Mouse (Mus musculus): ENCODE measurements at regions not wholly inside any gene's neighbourhood (a gene's known extent, or its start where the extent isn't known, plus 50 kb on each side); places are given as distances from the start of the nearest gene placed in this dataset.

DNA sequence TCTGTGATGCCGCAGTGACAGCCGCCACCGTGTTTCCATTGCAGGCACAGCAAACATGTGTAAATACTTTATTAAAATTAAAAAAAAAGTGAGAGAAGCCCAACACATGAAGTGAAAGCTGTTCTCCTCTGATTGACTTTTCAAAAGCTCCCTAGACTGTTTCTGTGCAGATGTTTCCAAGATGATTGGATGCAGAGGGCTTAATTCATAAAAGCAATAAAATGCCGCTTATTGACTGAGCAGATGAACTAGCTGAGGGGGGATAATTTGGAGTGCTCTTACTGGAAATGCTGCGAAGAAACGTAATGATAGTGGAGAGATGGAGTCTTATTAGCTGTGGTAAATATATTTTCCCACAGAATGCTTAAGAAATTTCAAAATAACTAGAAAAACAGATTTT, 170.4 kb downstream of the Rnf144a start:
- no peak for DNase-seq

DNA sequence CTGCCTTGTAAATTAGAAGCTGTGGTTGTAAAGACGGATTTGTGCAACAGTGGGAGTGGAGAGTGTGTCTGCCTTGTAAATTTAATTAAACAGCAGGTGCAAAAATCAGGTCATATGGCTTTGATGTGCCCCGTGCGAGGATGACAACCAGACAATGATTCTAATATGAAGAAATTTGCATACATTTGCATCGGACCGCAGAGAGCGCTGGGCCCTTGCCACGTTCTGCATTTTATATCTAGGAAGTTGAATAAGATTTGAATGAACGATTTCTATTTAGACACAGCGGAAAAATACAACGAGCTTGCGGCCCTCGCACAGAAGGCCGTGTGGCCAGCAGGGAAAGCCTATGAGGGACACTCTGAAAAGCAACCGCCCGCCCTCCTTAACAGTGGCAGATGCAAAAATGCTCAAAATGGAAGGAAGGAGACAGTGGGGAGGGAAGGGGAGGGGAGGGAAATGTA, 187.5 kb downstream of the Rnf144a start:
- DNase-seq: no peak

DNA sequence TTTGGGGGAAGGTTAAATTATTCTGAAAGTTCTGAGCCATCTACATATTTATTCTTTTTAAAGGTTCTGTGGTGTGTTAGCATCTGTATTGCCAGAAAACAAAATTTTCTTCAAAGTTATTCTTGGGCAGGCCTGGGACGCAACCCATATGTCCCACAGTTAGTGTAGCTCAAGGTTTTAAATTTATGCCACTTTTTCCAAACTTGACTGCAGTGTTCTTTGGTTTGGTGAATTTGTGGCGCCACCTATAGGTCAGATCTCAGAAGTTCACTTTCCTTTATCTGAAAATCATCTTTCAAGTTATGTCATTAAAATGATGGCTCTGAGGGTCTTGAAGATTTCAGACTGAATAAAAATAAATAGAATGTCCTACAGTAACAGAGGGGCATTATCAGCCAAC, 188.7 kb downstream of the Rnf144a start:
- peak; percentile 40 for DNase-seq

DNA sequence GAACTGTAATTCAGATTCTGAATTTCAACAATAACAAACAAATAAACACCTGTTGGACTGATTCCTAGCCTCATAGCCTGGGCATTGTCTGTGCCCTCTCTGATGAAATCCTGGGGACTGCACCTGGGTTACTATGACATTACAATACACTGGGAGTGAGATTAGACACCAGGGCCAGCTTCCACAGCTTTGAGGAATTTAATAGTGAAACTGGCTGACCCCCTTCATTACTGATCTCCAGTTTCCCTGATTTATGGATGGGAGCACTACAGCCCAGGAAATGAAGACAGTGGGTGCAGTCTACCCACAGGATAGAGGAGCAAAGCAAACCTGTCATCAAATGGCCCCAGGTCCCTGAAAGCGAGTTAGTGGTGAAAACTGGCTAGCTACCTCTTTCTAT, 202.6 kb downstream of the Rnf144a start:
- no peak for DNase-seq

DNA sequence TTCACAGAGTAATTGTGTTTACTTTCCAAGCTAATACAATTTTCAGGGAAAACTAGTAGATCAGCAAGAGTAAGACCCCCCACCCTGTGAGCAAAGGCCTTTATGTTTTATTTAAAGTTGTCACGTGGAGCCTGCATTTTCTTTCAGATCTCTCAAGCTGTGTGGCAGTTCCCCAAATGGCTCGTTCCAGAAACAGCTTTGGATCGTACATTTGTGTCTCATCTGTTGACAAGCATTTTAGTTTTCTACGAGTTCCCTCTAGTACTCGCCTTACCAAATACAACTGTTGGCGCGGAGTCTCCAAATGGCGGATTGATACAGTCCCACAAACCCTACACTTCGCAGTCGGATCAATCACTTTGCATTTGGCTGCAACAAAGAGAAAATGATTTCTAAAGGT, 203.6 kb downstream of the Rnf144a start:
- DNase-seq: no peak

DNA sequence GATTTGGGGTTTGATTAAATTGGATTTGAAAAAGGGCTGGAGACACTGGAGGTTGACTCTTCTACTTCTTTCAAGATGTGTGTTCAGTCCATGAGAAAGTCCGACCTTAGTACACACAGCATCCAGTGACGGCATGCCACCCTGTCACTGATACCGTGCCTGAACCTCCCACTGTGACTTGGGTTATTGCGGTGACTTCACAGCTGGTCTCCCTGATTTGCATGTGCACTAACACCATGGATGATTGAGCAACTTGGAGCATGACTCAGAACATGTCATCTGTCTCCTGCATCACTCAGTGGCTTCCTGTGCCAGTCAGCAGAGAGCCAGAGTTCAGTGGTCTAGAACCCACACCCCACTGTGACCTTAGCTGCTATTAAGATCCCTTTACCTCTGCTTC, 208.3 kb downstream of the Rnf144a start:
- DNase-seq: no peak

DNA sequence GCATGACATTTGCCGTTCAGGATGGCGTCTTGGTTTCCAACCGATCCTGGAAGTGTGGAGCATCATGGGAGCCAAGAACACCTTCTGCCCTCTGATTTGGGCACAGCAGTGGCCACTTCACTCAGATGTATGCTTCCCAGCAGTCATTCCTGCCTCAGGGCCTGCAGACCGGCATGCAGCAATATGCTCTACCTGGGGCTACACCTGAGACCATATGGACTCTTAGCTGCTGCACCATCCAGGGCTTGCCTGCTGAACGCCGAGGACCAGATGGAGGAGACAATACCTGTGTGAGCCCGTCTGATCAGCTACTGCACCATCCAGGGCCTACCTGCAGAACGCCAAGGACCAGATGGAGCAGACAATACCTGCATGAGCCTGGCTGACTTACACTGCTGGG, 209.0 kb downstream of the Rnf144a start:
- no peak for DNase-seq

DNA sequence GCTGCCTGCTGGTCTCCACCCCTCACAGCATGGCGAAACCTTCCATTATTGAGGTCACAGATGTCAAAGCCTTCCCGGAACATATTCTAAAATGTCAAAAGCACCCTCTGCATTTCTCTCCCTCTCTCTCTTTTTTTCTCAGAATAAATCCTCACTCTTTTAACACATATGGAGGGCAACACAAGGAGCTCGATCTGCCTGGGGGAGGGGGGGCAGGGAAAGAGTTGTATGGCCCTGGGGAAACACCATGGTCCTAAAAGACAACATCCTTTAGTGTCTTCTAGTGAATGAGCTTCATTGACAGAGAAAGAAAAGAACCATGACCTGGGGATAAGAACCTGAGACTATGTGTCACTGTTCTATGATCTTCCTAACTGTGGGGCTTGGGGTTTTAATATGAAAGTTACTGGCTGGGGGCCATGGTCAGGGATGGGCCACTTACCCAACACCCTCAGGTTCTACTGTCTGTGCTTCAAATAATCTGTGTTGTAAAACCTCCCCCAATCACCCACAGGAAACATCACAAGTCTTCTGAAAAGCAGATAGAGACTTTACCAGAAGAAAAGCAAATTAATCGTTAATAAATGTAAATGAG, 223.0 kb downstream of the Rnf144a start:
- no peak for DNase-seq

DNA sequence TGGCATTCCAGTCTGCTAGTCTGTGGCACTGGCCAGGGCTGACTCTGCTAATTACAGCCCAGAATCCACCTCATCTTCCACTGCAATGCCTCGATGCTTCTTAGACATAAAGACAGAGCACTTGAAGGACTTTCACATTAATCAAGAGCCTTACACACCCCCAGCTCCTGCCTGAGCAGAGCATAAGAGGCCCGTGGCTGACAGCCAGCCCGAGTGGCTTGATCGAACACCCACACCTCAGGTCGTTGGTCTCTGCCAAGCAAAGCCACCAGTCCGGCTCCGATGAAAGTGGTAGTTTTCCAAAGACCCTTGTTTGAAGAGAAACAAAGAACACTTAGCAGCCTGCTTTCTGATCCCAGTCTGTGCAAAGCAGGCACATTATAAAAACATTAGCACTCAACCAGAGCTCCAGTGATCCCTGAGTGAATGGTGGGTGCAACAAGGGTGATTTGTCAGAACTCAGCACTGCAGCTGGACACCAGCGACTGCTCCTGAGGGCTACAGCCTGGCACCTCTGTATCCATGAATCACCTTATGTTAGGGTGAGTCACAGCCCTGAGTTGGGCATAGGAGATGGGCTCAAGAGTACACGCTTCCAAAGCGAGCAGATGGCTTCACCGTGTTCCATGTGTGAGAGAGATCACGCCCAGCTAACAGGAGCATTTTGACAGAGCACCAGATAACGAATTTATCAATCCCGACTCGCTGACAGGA, 223.6 kb downstream of the Rnf144a start:
- peak; percentile 11 for DNase-seq

DNA sequence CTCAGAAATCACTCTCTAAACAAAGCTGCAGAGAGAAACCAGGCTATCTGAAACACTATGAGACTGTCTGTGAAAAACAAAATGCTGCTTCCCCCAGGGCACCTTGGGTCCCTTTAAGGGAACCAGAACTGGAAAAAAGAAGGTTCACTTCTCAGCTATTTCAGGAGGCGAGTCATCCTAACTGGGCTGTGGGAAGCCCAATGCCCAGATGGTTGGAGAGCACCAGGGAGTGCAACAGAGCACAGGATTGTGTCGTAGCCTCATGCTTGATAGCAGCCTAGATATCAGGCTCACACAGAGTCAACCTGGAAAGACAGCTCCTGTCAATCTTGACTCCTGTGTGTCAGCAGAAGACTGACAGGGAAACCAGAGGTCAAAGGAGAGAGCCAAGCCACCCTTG, 226.1 kb downstream of the Rnf144a start:
- no peak for DNase-seq

DNA sequence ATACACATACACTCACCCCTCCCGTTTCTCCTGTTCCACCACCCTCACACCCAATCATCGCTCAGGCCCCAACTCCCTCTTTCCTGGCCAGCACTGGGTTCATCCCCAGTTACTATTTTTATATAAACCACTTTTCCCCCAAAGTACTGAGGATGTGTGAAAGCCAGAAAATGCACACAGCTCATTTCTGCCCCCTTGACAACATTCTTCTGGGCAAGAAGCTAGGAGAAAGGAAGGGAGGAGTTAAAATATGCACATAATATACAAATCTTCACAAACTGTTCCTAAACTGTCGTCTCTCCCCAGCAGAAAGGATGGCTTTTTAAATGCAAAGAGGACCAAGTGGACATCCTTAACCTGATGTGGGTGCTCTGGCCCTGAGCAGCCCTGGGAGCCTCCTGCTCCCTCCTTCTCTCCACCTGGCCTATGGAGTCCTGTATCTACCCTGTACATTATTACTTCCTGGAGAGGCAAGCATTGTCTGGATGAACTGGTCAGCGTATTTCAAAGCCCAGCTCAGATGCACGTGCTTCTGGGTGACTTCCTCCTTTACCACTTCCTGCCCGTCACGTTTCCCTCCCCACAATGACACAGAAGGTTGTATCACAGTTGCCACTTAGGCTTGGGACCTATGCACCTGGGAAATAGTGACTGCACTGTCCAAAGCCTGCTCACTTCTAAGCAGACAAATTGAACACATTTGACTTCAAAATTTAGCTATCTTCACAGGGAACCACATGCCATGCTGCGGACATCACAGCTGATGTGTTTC, 227.8 kb downstream of the Rnf144a start:
- no peak for DNase-seq

DNA sequence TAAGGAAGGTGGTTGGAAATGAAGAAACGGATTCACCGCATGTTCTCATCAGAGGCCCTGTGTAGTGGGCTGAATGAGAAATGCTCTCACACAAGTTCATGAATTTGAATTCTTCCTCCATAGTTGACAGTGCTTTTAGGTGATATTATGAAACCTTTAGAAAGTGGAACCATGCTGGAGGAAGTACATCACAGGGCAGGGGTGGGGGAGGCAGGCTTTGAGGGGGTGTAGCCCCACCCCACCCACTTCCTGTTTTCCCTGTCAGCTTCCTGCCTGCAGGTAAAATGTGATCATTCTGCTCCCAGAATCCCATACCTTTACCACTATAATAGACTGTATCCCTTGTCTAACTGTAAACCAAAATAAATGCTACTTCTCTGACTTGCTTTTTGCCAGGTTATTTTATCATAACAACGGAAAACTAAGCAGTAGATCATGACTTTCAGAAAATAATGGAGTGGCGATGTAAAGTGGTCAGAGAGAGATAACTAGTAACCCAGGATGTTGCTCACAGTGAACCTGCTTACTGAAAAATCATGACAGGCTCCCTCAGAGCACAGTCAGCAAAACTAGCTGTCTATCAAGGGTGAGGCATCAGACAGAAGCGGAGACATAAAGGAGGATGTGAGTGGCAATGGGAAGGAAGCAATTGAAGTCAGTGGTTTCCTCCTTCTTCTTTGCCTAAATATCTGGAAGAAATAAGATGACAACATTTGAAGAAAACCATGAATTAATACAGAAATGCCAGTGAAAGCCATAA, 230.2 kb downstream of the Rnf144a start:
- DNase-seq: no peak

DNA sequence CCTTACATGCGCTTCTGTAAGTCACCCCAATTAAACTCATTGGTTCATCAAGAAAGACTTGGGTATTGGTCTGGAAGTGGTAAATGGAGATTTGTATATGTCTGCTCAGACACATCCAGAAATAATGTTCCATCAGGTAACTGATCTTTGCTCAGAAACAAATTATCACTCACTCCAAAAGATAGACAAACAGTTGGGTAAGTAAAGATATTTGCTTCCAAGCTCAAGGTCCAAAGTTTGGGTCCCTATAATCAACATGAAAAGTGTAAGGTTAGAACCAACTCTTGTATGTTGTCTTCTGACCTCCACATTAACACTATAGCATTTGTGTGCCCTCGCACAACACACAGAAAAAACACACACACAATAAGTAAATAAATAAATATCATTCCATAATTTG, 232.0 kb downstream of the Rnf144a start:
- no peak for DNase-seq

DNA sequence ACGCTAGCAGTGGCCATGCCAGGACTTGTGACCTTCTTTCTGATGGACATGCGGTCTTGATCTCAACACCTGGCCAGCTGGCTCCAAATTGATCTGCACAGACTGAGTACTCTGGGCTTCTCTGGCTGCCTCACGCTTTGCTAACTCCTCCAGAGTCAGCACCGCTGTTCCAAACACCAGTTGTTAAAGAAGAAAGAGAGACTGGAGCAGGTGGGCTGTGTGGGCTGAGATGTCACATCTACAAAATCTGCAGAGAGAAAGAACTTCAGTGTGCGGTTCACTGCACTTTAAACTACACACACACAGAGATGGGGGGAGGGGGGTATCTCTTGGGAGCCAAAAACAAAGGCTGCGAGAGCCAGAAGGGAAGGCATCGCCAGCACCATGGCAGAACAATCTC, 234.2 kb downstream of the Rnf144a start:
- DNase-seq: no peak

DNA sequence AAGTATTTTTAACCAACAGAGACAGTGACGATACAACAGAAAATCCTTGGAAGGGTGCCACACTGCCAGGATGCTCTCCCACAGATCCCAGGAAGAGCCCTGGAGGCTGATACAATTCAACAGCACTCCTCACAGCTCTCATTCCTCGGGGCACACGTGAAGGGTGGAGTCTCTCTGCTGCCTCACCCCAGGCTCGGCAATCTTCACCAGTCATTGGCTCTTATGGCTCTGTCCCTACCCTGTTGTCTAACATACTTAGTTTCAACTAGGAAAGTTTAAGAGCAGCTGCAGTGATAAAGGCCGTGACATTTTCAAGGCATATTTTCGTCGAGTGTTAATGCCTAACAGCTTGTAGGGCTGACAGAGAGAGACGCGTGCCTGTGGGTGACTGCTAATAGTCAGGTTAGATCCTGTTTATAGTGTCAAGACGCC, 238.8 kb downstream of the Rnf144a start:
- DNase-seq: no peak

DNA sequence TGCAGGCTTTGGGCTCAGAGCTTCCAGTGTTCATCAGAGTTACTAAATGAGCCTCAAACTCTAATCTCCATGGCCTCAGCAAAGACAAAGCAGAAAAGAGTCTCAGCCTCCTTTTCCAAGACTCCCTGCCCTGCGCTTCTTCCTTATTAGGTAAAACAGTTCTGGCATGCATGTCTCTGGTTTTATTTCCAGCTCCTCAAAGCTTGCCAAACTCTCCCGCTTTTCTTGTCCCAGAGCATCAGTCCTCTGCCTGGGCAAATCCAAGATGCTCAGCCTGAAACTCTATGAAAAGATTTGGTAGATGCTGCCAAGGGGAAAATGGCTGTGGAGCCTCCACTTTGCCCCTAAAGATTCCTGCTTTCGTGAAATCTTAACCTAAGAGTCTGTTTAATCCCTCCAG, 251.6 kb downstream of the Rnf144a start:
- DNase-seq: no peak

DNA sequence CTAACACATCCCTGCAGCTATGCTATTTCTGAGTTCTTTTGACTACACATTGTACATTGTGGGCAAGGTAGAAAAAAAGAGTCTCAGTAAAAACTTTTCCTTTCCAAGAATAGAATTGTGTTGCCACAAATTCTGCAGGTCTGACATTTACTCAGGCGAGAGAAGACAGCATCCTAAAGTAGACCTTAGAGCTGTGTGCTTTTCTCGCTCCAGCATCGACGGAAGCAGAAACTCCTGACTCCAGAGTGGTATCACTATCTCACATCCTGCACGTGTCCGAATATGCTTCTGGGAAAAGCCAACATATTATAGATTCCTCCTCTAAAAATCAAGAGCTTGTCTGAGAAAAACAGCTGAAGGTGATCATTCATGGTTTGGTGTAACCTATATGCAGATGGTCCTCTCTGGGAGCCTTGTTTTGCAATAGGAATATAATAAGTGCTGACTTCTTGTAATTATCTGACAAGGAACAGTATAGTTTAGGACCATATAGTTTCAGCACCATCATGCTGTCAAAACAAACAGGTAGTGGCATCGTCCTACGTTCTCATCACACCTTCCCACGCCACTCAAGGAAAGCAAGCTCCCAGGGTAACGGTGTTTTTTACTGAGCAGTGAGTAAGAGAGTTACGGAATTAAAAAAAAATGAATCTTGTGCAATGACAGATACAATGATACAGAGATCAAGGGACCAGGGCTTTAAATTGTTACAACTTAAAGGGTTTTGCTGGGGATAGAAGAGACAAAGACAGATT, 254.0 kb downstream of the Rnf144a start:
- DNase-seq: no peak

DNA sequence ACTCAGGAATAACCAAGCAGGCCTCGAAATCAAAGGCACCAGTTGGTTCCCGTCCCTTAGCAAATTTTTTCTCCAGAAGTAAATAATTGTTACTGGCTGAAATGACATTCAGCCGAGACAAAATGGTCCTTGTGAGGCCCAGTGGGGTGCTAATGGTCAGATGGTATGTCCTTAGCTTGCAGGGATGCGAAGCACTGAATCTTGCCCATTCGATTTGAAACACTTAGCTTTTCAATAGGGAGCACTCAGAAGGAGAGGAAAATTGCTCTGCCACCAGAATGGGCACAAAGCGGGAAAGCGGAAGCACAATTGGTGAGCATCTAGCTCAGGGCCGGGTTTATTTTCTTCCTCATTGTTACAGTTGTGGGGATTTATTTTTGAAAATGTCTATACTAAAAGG, 262.1 kb downstream of the Rnf144a start:
- DNase-seq: no peak

DNA sequence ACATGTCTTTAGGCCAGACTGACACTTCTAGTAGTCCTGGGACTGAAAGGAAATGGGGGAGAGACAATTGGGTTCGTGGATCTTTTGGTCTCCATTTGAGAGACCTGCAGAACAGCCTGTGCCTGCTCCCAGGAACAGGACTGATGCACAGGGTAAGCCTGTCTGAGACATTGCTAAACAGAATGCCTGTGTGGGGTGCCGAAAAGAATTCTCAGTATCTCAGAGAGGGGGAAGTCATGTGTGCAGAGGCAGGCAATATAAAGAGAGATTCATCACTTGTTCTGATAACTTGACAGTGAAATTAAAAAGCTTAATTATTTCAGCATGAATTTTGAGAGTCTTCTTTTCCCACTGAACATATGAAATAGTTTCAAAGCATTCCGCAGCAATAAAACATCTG, 268.7 kb downstream of the Rnf144a start:
- DNase-seq: no peak

DNA sequence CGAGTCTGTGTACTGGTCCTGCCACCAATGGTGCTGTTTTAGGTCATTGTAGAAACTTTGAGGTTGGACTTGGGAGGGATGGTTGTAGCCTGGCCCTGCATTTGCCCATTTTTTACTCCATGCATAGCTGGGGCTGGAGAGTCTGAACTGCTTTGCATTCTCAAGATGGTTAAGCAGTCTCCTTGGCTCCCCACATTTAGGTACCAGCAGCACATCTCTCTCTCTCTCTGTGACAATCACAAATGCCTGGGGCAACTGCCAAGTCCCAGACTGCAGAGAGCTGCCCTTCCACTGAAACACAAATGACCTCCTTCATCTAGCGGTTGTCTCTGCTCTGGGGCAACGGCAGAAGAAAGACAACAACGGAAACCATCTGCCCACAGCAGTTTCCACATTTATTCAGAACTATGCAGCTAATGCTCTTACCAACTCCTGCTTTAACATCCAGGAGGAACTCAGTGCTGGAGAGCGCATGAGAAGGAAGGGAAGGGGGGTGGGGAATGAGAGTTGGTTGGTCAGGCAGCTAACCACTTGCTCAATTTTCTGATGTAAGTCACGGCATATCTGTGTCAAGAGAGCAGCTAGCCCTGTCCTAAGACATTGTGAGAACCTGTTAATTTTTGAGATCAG, 269.9 kb downstream of the Rnf144a start:
- peak; percentile 9 for DNase-seq

DNA sequence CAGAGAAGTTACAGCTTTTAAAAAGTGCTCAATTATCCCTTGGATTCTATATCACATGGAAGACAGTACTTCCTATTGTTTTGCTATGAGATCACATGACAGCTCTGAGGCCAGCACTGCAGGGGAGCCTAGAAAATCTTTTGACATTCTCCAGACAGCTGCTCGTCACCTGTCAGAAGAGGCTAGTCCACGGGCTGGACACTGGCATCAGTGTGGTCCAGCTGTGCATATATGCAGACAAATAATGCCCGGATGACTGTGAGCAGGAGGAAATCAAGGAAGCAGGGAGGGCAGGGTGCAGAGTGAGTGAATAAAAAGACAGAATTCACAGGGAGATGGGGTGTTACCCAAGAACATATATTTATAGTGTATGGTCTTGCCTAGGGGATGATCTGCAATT, 270.4 kb downstream of the Rnf144a start:
- no peak for DNase-seq

DNA sequence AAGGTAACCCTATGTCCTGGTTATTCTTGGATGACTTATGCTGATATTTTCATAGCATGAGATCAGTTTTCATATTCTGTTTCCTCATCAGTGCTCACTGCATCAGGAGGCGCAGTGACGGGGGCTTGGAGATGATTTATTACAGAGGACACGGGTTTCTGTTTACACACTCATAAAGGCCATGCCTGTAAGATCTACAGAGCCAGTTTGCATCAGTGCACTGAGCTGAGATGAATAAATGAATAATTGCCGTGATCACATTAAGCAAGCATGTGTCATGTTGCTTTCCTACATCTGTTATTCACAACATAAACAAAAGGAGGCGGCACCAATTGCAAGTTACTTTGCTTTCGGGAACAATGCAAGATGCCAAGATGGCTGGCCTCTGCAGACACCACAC, 271.6 kb downstream of the Rnf144a start:
- peak; percentile 30 for DNase-seq
